Comparison of ENCODE assay signal across 8 mouse cellular contexts in genomic region chrX:94542536-94542935, GRCm38 (mm10). TPM values are rescaled to one million over a fixed set of nuclear protein-coding genes. Genes with fewer than 3 reads are reported as not detected.
DNase-seq lines count a peak whose midpoint lies in the region; ATAC-seq and TF ChIP-seq lines count a peak whose summit lies in the region.

No protein-coding gene starts in this region.

- no peak for ATAC-seq in hindbrain, postnatal 0 days
- no peak for ATAC-seq in midbrain, embryonic 11.5 days (ENCODE audit: low FRiP score)

- H3K4me2 ChIP-seq in hindbrain, postnatal 0 days (ENCODE audit: low read depth, low read length): peak overlapping the region; percentile 49
- H3K4me2 ChIP-seq in midbrain, embryonic 11.5 days: peak overlapping the region; percentile 45

- H3K27ac ChIP-seq in hindbrain, postnatal 0 days: peak overlapping the region; percentile 87
- H3K27ac ChIP-seq in midbrain, embryonic 11.5 days (ENCODE audit: low read depth, low read length): peak overlapping the region; percentile 84

- DNase-seq in adrenal gland, adult (ENCODE audit: inconsistent age in 2 of 2, low spot score in 1 of 2): peak; percentile 18 to 49
- DNase-seq in adrenal gland, adult 2 months: no peak
- peak; percentile 4 for DNase-seq in right cerebral cortex, postnatal 14 days
- no peak for DNase-seq in right cerebral cortex, postnatal 4 days
- no peak for DNase-seq in hindbrain, postnatal 0 days (ENCODE audit: low spot score)
- DNase-seq in midbrain, embryonic 11.5 days (ENCODE audit: low spot score, missing footprints): peak; percentile 83
- DNase-seq in natural killer cell, adult 2 months (ENCODE audit: low spot score in 2 of 2): no peak
- DNase-seq in urinary bladder, postnatal 10 days (ENCODE audit: low spot score): no peak

- no peaks in the 10 kb centered on the region for H3K4me1 ChIP-seq in hindbrain, postnatal 0 days (ENCODE audit: insufficient read depth, low read length)
- peaks cover 15% of the 10 kb centered on the region for H3K4me1 ChIP-seq in midbrain, embryonic 11.5 days (ENCODE audit: control insufficient read depth, insufficient read depth, low read length)

- TF ChIP-seq CTCF in hindbrain, postnatal 0 days (IDR thresholded peaks at IDR 0.05; ENCODE audit: low read depth): no peak

- H3K9me3 ChIP-seq in hindbrain, postnatal 0 days (ENCODE audit: low read length): no peaks in the 10 kb centered on the region
- no peaks in the 10 kb centered on the region for H3K9me3 ChIP-seq in midbrain, embryonic 11.5 days (ENCODE audit: control insufficient read depth, low read length)

- H3K4me3 ChIP-seq in hindbrain, postnatal 0 days (ENCODE audit: low read length): peak overlapping the region; percentile 56
- peak overlapping the region; percentile 61 for H3K4me3 ChIP-seq in midbrain, embryonic 11.5 days (ENCODE audit: low read depth, low read length)

- no peaks in the 10 kb centered on the region for H3K27me3 ChIP-seq in hindbrain, postnatal 0 days (ENCODE audit: insufficient read depth, low read length)
- H3K27me3 ChIP-seq in midbrain, embryonic 11.5 days (ENCODE audit: control insufficient read depth, insufficient read depth, low read length): no peaks in the 10 kb centered on the region

- 29% methylated on average over 9 of the region's 9 CpGs for WGBS in hindbrain, postnatal 0 days
- 30% methylated on average over 6 of the region's 9 CpGs for WGBS in midbrain, embryonic 11.5 days

- peaks cover 13% of the 10 kb centered on the region; the same call in 1 of the 2 replicates for H3K36me3 ChIP-seq in hindbrain, postnatal 0 days (ENCODE audit: insufficient read depth, low read length)
- H3K36me3 ChIP-seq in midbrain, embryonic 11.5 days (ENCODE audit: control insufficient read depth, insufficient read depth, low read length): no peaks in the 10 kb centered on the region

- peak overlapping the region; percentile 45 for H3K9ac ChIP-seq in hindbrain, postnatal 0 days (replicated peaks; ENCODE audit: low read length)
- peak overlapping the region; percentile 53 for H3K9ac ChIP-seq in midbrain, embryonic 11.5 days (ENCODE audit: low read length)

RNA-seq across cellular contexts. Expression of gene Maged1, which starts 0.6 kb away (rescaled TPM):
- 100 to 1,000 TPM; 267 to 274 TPM for total RNA-seq in adrenal gland, adult 2 months (2021)
- polyA plus RNA-seq in adrenal gland, adult 2 months (2012; rRNA removed): 233 and 305 TPM in 2 replicates
- total RNA-seq in hindbrain, postnatal 0 days (2014; rRNA removed): 1,122 and 1,196 TPM in 2 replicates
- 768 and 814 TPM in 2 replicates for polyA plus RNA-seq in hindbrain, postnatal 0 days (2015; fragmentation: Nextera tagmentation; extraction: Ambion mirVana)
- 738 and 790 TPM in 2 replicates for polyA plus RNA-seq in midbrain, embryonic 11.5 days (2014; fragmentation: Nextera tagmentation; extraction: Ambion mirVana)

Comparison
In these comparisons a context has a peak if more than half of its experiments do, and no peak if none do; other contexts are left out.
1. DNase-seq: peak in adrenal gland, adult (2 of 2), right cerebral cortex, postnatal 14 days (single experiment) and midbrain, embryonic 11.5 days (single experiment); none in adrenal gland, adult 2 months (single experiment), right cerebral cortex, postnatal 4 days (single experiment), hindbrain, postnatal 0 days (single experiment), natural killer cell, adult 2 months (0 of 2) and urinary bladder, postnatal 10 days (single experiment).